Mouse (Mus musculus) inflammation-experienced regulatory T-cells, adult 6 months (primary cell): Measurements from ENCODE around the gene 1110051M20Rik. TPM values are rescaled to one million over a fixed set of nuclear protein-coding genes. Genes with fewer than 3 reads are reported as not detected.
A peak's percentile ranks its signal among the peaks of the same experiment; 100 is the strongest.

Experiments used
- ATAC-seq: one replicate; pipeline ENCODE4 v1.8.0; 2017
- polyA plus RNA-seq, 3 experiments: library from polyadenylated mRNA; unstranded; fragments of 100-300 nt; shearing (Covaris generic); gene quantifications; one replicate each; pipeline ENCODE4 v1.2.1; 2017

The 1110051M20Rik gene
- polyA plus RNA-seq, 3 experiments from 2014 or later: 21.0 to 50.3 (median 48.7) TPM

- no peak for ATAC-seq
Observed at GRCm38 (mm10) chr2:91299156-91299555, 145.3 kb downstream of the 1110051M20Rik start.

DNA sequence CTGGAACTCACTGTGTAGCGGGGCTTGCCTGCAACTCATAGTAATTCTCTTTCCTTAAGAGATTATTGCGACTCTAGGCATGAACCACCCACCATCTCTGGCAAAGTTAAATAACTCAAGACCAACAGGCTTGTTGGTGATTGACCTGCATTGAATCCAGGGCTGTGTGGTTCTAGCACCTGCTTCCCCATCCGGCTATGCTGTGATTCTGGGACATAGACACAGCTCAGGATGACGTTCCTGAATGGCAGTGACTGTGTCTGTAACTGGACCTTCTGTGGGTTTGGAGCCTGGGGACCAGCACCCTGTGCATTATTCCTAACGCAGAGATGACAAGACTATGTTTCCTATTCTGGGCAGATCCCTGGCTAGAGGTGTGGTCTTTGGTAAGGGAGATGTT is 148.6 kb downstream of the 1110051M20Rik start:
- ATAC-seq: no peak

GRCm38 (mm10) chr2:91294226-91294625 is 150.3 kb downstream of the 1110051M20Rik start:
- no peak for ATAC-seq

DNA sequence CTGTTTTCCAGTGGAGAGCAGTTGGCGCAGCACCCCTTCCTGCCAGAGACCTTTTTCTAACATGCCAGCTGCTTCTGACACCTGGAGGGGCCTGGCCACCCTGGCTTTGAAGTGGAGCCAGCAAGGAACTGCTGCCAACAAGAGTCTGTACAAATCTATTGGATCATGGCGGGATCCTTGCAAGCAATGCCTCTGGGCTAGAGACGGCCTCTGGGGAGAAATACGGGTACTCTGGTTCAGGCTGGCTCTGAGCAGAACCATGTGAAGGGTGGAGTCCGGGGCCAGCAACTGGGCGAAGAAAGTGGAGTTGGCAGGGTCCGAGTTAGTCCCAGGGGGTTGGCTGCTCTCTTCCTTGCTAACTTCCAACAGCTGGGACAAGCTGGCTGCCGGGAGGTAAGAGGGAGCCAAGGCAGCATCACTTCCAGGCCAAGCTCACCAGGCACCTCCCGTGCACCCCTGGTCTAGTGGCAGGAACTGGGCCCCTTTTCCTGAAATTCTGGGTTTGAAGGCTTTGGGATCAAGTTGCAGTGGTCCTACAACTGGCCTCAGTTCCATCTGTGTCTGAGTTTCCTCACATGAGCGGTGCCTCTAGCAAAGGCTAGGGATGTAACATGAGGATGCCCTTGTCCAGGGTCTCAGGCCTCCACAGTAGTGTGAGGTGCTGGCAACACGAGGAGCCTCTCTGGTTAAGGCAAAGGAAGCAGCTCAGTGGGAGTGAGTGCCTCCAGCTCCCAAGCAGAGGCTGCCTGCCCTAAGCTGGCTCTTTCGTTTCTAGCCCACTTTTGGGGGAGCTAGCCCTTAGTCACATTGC is 153.1 kb downstream of the 1110051M20Rik start:
- ATAC-seq: no peak

GRCm38 (mm10) chr2:91287563-91287962 is 156.9 kb downstream of the 1110051M20Rik start:
- no peak for ATAC-seq

- ATAC-seq: peak; percentile 28
Observed at GRCm38 (mm10) chr2:91285885-91286505, 158.5 kb downstream of the 1110051M20Rik start.

- ATAC-seq: no peak
Observed at GRCm38 (mm10) chr2:91284375-91285199, 159.9 kb downstream of the 1110051M20Rik start.

DNA sequence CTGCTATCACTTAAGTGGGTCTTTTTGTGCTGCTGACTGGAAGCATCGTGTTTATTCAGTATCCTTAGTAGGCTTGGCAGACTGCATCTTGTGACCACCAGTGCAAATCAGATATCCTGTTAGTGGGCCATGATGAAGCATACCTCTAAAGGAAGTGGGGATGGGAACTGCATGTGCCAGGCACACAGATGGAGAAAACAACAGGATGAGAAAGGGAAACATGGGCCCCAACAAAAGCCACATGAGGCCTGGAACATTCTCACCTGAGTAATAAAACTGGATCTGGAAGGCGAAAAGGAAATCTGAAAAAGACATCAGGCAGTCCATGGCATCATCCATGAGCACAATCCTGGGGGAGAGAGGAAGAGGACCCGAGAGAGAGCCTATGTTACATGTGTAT is 160.5 kb downstream of the 1110051M20Rik start:
- ATAC-seq: no peak

GRCm38 (mm10) chr2:91281366-91281765 is 163.1 kb downstream of the 1110051M20Rik start:
- ATAC-seq: no peak

DNA sequence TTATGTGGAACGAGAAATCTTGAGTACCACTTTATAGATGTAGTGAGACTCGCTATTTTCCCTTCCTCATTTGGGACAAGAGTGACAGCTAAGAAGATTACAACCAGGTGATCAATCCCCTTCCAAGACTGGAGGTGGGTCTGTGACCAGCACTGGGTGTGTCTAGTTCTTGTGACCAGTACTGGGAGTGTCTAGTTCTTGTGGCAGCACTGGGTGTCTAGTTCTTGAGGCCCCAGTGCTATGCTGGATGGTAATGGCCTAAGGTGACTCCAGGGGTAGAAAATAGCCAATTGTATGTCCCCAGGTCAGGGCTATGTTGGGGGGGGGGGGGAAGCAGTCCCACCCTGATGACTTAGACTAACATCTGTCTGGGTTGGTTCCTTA is 165.1 kb downstream of the 1110051M20Rik start:
- no peak for ATAC-seq

DNA sequence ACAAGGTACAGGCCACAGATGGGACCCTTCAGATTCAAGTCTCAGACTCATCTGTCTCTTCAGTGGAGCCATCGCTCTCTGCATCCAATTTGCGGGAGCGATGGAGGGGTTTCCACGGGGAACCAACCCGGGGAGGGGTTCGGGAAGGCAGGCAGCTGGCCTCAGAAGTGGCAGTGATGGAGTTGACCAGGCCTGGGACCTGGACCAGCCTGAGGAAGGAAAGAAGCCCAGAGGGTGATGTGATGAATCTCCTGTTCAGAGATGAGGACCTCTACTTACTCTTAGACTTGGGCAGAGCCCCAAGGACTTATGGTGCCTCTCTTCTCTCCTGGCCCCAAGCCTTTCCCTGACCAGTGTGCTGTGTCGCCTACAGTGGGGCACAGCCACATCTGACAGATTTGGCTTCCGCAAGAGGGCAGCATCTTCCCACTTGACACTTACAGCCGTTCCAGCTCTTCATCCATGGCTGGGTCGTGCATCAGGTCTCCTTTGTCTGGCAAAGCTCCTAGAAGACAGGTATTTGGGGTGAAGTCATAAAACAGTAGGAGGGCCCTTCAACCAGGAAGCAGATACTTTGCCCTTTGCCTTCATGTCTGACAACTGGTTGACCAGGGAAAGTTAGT is 165.6 kb downstream of the 1110051M20Rik start:
- no peak for ATAC-seq

DNA sequence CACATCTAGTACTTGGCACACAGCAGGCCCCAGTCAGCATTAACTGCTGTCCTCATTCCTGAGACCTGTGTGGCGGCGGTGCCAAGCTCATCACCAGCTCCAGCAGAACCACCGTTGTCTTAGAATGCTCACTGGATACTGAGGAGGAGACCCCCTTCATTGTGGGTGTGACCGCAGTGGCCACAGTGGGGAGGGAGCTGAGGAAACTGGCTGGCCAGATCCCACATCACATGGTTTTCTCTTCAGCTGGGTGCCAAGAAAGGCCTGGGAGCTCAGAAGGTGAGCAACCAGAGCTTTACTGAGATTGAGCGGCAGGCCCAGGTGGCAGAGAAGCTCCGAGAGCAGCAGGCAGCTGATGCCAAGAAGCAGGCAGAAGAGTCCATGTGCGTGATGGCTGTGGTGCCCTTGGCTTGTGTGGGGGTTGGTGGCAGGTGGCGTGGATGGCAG is 174.8 kb downstream of the 1110051M20Rik start:
- no peak for ATAC-seq

DNA sequence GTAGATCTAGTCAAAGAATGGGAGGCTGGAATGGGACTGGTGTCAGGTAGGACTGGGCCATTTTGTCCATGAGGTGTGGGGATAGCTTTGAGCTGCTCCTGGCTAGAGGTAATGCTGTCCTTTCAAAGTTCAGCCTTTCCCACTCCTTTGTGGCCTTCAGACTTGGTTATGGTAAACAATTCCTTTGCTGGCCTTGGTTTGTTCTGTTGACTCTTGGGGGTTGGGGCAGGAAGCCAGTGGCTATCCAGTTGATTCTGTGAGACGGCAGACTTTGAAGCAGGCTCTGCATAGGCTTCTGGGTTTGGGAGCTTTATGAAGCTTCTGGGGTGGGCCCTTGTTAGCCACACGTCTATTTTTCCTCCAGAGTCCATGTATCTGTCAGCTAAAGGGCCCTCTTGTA is 175.8 kb downstream of the 1110051M20Rik start:
- no peak for ATAC-seq

- ATAC-seq: no peak
Observed at GRCm38 (mm10) chr2:91268042-91268441, 176.5 kb downstream of the 1110051M20Rik start.

DNA sequence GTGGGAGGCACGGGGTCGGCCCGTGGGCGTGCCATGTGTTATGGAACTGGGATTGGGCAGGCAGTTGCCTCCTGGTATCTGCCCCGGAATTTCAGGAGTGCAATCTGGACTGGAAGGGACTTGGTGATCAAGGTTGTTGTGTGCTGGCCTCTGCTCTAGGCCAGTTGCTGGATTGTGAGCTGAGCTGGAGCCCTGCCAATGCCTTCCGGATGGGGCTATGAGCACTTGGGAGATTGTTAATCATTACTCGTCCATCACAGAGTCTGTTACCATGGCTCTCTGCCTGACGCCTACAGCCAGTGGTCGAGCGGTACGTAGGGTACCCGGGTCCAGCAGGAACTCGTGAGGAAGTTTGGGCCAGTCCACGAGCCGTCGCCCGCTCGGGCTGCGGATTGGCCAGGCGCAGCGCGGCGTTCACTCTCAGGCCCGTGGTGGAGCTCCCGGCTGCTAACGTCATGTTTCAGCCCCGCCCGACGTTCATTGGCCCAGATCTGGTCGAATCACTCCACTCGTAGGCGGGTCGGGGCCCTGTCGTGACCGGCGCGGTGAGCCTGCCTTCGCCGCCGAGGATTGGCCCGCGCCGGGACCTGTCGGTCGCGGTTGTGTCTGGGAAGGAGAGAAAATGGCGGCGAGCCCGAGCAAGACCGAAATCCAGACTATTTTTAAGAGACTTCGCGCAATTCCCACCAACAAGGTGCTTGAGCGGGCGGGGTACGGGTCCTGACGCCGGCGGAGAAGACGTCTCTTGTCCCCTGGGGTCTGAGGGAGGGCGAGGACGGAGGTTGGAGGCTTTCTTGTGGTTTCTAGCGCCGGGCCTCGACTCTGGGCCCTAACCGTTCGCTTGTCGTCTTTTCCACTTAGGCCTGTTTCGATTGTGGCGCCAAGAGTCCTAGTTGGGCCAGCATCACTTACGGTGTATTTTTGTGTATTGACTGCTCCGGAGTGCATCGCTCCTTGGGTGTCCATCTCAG is 179.5 kb downstream of the 1110051M20Rik start, which contains the start of gene Arfgap2:
TSS of gene Arfgap2 (plus strand) at position 264 of the 971 bp plus-strand sequence.
- peak; percentile 99 for ATAC-seq

- ATAC-seq: no peak
Observed at GRCm38 (mm10) chr2:91263692-91264660, 180.5 kb downstream of the 1110051M20Rik start.

DNA sequence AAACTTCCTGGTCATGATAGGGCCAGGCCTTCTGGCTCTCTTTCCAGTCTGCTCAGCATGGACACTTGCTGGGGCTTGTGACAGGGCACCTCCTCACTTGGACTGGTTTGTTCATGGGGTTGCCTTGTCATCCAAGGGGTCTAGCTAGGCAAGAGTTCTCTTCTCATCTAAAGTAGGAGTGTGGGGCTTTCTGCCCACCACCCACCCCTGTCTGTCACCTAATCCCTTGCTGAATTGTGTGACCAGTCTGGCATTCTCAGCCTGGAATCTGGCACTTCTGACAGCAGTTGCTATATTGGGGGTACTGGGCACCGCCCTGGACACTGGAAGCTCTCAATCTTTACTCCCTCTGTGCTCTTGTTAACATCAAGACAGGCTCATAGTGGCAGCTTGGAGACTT is 185.0 kb downstream of the 1110051M20Rik start:
- no peak for ATAC-seq

- ATAC-seq: no peak
Observed at GRCm38 (mm10) chr2:91258830-91259229, 185.7 kb downstream of the 1110051M20Rik start.

GRCm38 (mm10) chr2:91258054-91258453 is 186.4 kb downstream of the 1110051M20Rik start:
- ATAC-seq: no peak
